Mouse (Mus musculus): ENCODE results near the gene Calhm6. TPM values are rescaled to one million over a fixed set of nuclear protein-coding genes. Genes with fewer than 3 reads are reported as not detected.

Calhm6 gene
- total RNA-seq (2014; rRNA removed) (0.29 TPM in 1 of 2 replicates, not detected in the other), polyA plus RNA-seq (2015; fragmentation: Nextera tagmentation; extraction: Ambion mirVana) (0.69 and 0.84 TPM in 2 replicates)

DNA sequence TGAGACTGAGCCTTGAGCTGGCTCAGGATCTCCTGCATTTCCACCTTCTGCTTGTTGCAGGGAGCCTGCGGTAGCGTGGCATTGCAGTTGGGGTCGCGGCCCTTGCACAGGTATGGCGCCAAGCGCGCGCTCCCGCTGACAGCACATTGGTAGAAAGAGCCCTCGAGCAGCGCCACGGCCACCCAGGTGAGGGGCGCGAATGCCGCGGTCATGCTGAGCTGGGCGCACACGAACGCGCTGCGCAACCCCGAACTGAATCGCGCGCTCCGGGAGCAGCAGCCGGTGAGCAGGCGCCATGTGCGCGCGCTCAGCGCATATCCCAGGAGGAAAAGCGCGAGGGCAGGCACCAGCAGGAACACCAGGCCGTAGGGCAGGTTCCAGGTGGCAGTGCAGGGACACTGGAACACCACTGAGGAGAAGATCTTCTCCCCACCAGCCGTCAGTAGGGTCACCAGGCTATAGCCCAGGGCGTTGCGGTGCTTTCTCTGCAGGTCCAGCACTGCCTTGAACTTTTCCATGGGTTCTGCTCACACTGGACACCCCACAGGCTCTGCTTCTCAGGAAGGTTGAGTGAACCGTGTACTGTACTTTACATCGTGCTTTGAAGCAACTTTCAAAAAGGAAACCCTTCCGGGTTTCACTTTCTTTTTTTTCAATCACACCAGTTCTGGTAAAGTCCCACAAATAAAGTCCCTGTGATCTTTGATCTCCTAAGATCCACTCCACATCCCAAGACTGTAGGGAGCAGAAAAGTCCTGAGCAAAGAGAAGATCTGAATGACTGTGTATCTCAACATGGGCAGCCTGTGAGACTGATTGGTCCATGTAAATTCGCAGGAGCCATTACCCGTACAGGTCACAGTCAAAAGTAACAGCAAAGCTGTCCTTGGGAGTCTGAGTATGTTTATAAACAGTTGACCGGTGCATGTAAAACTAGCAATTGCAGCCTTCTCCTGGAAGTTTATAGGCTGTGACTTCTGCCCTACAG, at the start of gene Calhm6:
Gene Calhm6 (minus strand): TSS at position 593 of the 987 bp plus-strand sequence.
- peak within 1 kb of the TSS; percentile 58 for H3K9ac ChIP-seq
- H3K27ac ChIP-seq (ENCODE audit: low read depth, low read length): no peak within 1 kb of the TSS
- H3K36me3 ChIP-seq (ENCODE audit: insufficient read depth): no peaks in the 10 kb centered on the region
- peak; percentile 89 for ATAC-seq
- TF ChIP-seq CTCF (IDR thresholded peaks at IDR 0.05; ENCODE audit: low read depth): no peak
- no peaks in the 10 kb centered on the region for H3K27me3 ChIP-seq (ENCODE audit: insufficient read depth, low read length)
- no peaks in the 10 kb centered on the region for H3K4me1 ChIP-seq (ENCODE audit: insufficient read depth)
- peak within 1 kb of the TSS; percentile 52 for H3K4me3 ChIP-seq (ENCODE audit: low read depth, low read length)
- no peaks in the 10 kb centered on the region for H3K9me3 ChIP-seq (ENCODE audit: low read length)
- DNase-seq: peak; percentile 54
- H3K4me2 ChIP-seq (ENCODE audit: low read depth): peak within 1 kb of the TSS; percentile 73
- WGBS: 19% methylated on average over 44 of the region's 44 CpGs

DNA sequence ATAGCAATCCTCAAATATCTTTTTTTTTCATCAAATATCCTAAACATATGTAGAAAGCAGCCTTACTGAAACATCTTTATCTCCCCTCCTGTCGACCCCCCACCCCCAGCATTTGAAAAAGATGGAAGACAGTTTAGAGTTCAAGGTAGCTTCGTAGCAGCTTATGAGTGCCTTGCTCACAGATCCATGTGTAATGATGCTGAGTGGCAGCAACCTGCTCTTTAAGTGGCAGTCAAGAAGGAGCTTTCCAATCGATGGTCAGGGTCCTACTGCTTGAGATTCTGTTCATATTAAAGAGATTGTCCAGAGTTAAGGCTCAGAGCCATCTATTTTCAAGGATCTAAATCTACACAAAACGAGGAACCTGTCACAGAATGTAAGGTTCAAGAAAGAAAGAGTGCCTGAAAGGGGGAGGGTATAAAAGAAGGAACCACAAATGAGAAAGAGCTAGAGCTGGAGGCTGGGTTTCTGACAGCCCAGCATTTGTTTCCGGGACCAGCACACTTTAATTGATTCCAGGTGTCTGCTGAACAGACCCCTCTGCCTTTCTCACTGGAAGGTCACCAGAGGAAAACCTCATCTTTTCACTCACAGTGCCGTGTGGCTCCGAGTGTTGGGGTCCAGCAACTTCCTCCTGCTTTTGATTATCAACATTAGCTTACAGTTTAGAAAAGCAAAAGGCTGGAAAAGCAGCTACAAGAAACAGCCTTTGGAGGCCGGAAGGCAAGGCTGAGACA, 48.3 kb upstream of the Calhm6 start:
- ATAC-seq (no peak), DNase-seq (no peak)
- H3K27ac ChIP-seq (ENCODE audit: low read depth, low read length): no peak overlapping the region
- no peak overlapping the region for H3K9ac ChIP-seq
- no peaks in the 10 kb centered on the region for H3K9me3 ChIP-seq (ENCODE audit: low read length)
- H3K4me2 ChIP-seq (ENCODE audit: low read depth): no peak overlapping the region
- no peaks in the 10 kb centered on the region for H3K36me3 ChIP-seq (ENCODE audit: insufficient read depth)
- WGBS: 54% methylated on average over 8 of the region's 8 CpGs
- no peaks in the 10 kb centered on the region for H3K4me1 ChIP-seq (ENCODE audit: insufficient read depth)
- H3K4me3 ChIP-seq (ENCODE audit: low read depth, low read length): no peak overlapping the region
- H3K27me3 ChIP-seq (ENCODE audit: insufficient read depth, low read length): no peaks in the 10 kb centered on the region
- no peak for TF ChIP-seq CTCF (IDR thresholded peaks at IDR 0.05; ENCODE audit: low read depth)

- no peak overlapping the region for H3K4me3 ChIP-seq (ENCODE audit: low read depth, low read length)
- H3K27me3 ChIP-seq (ENCODE audit: insufficient read depth, low read length): no peaks in the 10 kb centered on the region
- no peak overlapping the region for H3K27ac ChIP-seq (ENCODE audit: low read depth, low read length)
- TF ChIP-seq CTCF (IDR thresholded peaks at IDR 0.05; ENCODE audit: low read depth): no peak
- no peaks in the 10 kb centered on the region for H3K4me1 ChIP-seq (ENCODE audit: insufficient read depth)
- DNase-seq (no peak), ATAC-seq (no peak)
- no peak overlapping the region for H3K9ac ChIP-seq
- no peaks in the 10 kb centered on the region for H3K36me3 ChIP-seq (ENCODE audit: insufficient read depth)
- H3K4me2 ChIP-seq (ENCODE audit: low read depth): no peak overlapping the region
- 82% methylated on average over 4 of the region's 4 CpGs for WGBS
- H3K9me3 ChIP-seq (ENCODE audit: low read length): no peaks in the 10 kb centered on the region
These were observed 45.0 kb upstream of the Calhm6 start for GRCm38 (mm10) chr10:34172663-34173282.

DNA sequence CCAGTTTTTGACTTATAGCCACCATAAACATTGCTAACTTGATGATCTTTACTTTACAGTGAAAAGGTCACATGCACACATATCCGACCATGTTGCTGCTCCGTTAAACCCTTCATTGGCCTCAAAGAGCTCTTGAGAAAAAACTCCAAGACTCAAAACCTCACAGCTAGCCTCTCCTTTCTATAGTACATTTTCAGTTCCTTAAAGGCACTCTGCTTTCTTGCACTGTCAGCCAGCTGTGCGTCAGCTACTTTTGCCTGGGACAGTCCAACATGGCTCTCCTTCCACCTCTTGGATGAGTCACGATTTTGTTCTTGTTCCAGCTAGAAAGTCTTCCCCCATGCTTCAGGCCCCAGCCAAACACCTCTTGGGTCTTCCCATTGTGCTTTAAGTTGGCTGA, 43.9 kb upstream of the Calhm6 start:
- H3K4me3 ChIP-seq (ENCODE audit: low read depth, low read length): no peak overlapping the region
- no peaks in the 10 kb centered on the region for H3K27me3 ChIP-seq (ENCODE audit: insufficient read depth, low read length)
- no peaks in the 10 kb centered on the region for H3K4me1 ChIP-seq (ENCODE audit: insufficient read depth)
- H3K36me3 ChIP-seq (ENCODE audit: insufficient read depth): no peaks in the 10 kb centered on the region
- no peaks in the 10 kb centered on the region for H3K9me3 ChIP-seq (ENCODE audit: low read length)
- no peak overlapping the region for H3K4me2 ChIP-seq (ENCODE audit: low read depth)
- no peak overlapping the region for H3K27ac ChIP-seq (ENCODE audit: low read depth, low read length)
- no peak overlapping the region for H3K9ac ChIP-seq
- DNase-seq (no peak), ATAC-seq (no peak)
- 92% methylated on average over 4 of the region's 4 CpGs for WGBS
- no peak for TF ChIP-seq CTCF (IDR thresholded peaks at IDR 0.05; ENCODE audit: low read depth)

DNA sequence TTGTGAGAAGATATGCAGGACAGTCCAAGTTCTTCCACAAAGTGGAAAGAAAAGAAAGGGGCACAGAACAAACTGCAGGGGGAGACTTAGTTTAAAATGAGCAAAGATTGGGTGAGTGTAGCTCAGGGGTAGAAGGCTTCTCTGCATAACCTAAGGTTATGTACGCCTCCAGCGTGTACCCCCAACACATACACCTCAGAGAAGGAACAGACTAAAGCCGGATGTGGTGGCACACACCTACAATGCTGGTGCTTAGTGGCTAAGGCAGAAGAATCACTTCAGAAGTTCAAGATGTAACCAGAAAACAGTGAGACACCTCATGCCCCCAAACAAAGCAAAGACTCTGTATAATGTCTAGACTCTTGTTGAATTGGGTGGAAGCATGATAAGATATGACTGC, 43.4 kb upstream of the Calhm6 start:
- no peaks in the 10 kb centered on the region for H3K9me3 ChIP-seq (ENCODE audit: low read length)
- no peaks in the 10 kb centered on the region for H3K27me3 ChIP-seq (ENCODE audit: insufficient read depth, low read length)
- DNase-seq (no peak), ATAC-seq (no peak)
- no peaks in the 10 kb centered on the region for H3K36me3 ChIP-seq (ENCODE audit: insufficient read depth)
- no peak overlapping the region for H3K9ac ChIP-seq
- H3K4me2 ChIP-seq (ENCODE audit: low read depth): no peak overlapping the region
- 97% methylated on average over 3 of the region's 3 CpGs for WGBS
- no peak overlapping the region for H3K4me3 ChIP-seq (ENCODE audit: low read depth, low read length)
- no peaks in the 10 kb centered on the region for H3K4me1 ChIP-seq (ENCODE audit: insufficient read depth)
- TF ChIP-seq CTCF (IDR thresholded peaks at IDR 0.05; ENCODE audit: low read depth): no peak
- H3K27ac ChIP-seq (ENCODE audit: low read depth, low read length): no peak overlapping the region

GRCm38 (mm10) chr10:34166971-34167370, 39.2 kb upstream of the Calhm6 start:
- no peaks in the 10 kb centered on the region for H3K9me3 ChIP-seq (ENCODE audit: low read length)
- no peaks in the 10 kb centered on the region for H3K27me3 ChIP-seq (ENCODE audit: insufficient read depth, low read length)
- 85% methylated on average over 2 of the region's 2 CpGs for WGBS
- no peak overlapping the region for H3K4me2 ChIP-seq (ENCODE audit: low read depth)
- TF ChIP-seq CTCF (IDR thresholded peaks at IDR 0.05; ENCODE audit: low read depth): no peak
- no peak for ATAC-seq
- DNase-seq: no peak
- H3K9ac ChIP-seq: no peak overlapping the region
- no peak overlapping the region for H3K4me3 ChIP-seq (ENCODE audit: low read depth, low read length)
- H3K36me3 ChIP-seq (ENCODE audit: insufficient read depth): no peaks in the 10 kb centered on the region
- H3K4me1 ChIP-seq (ENCODE audit: insufficient read depth): no peaks in the 10 kb centered on the region
- no peak overlapping the region for H3K27ac ChIP-seq (ENCODE audit: low read depth, low read length)

All from forebrain, postnatal 0 days (tissue).